Mouse (Mus musculus) brain, embryonic 14.5 days (tissue): ENCODE data around the gene Hdlbp. TPM values are rescaled to one million over a fixed set of nuclear protein-coding genes. Genes with fewer than 3 reads are reported as not detected.
"Not testable (repeated sequence)": the region's sequence is repeated elsewhere in the genome, so short reads cannot be mapped to it uniquely, and the experiment has no call there.

ENCODE experiments used
- DNase-seq: peaks from one replicate; pipeline ENCODE4 v3.0.0-alpha.2; 2011; ENCODE audit warnings: low read depth
- CTCF ChIP-seq: fragments of 200-500 bp; IDR thresholded peaks from 2 replicates; pipeline ENCODE4 v1.5.1; 2012; ENCODE audit warnings: inconsistent platforms, mild to moderate bottlenecking, moderate library complexity, borderline replicate concordance; ENCODE audit not compliant: insufficient read depth, insufficient read length; ENCODE audit errors: extremely low read depth
- POLR2A ChIP-seq: fragments of 200-500 bp; IDR thresholded peaks from 2 replicates; pipeline ENCODE4 v1.6.1; 2012; ENCODE audit warnings: mild to moderate bottlenecking, inconsistent platforms, borderline replicate concordance; ENCODE audit not compliant: poor library complexity, insufficient read depth, insufficient read length, severe bottlenecking; ENCODE audit errors: extremely low read depth
- polyA plus RNA-seq: library from polyadenylated mRNA; depleted of rRNA; stranded (reverse); fragments of >200 nt; gene quantifications from 2 replicates; pipeline ENCODE4 v1.2.3, GENCODE M21; 2012; rRNA removed

Hdlbp gene
- polyA plus RNA-seq: 70.3 and 90.6 TPM in 2 replicates

DNA sequence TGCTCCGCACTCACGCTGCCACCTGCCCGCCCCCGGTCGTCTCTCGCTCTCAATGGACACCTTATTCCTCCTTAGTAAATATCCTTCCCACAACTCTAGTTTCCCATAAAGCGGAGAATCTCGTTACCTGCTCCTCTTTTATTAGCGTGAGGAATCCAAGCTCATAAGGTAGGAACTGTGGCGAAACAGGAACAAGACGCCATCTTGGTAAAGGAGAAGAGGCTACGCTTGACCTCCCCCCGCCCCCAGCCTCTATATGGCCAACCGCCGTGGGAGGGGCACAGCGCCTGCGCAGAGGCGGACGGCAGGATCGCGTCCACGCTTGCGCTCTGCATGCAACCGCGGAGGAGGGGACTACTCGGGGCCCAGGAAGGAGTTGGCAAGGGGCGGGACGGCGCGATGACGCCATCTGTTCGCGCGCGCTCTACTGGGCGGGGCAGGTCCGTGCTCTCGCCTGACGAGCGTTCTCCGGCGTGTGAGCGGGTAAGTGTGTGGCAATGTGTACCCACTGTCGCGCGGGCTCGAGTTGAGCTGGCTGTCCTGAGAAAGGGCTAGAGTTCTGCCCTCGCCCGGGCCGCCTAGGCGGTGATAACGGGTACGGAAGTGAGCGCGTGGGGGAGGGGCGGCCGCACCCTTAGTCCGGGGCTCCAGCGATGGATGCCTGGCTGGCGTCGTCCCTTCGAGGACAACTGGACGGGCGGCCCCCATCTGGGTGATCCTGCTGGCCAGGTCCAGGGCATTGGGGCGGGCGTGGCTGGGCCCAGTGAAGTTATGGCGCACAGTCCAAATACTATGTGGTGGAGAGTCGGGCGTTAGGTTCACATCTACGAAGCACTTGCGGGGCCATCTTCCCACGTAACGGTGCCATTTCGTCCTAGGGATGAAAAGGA, at the start of gene Hdlbp:
Gene Hdlbp, minus strand, starts transcription at position 230 of the 890 bp plus-strand sequence.
- TF ChIP-seq CTCF (no peak), POLR2A (peak; percentile 74; the same call in 1 of the 2 replicates)
- DNase-seq: peak; percentile 100

DNA sequence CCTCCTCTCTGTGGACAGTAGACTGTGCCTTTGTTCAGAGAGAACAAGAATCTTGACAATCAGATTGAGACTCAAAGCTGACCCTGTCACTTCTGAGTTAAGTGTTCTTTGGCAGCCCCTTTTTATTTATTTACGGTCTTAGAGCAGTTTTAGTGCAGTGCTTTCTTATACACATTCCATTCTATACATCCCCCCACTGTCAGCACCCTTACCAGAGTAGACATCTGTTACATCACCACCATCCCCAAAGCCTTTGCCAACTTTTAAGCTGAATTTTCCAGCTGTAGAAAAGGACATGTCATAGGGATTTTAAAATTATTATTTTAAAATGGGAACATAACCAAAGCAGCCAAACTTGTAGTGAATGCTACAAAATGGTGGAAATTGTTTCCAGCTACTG, 43.7 kb upstream of the Hdlbp start:
- no peak for TF ChIP-seq POLR2A
- no peak for DNase-seq

DNA sequence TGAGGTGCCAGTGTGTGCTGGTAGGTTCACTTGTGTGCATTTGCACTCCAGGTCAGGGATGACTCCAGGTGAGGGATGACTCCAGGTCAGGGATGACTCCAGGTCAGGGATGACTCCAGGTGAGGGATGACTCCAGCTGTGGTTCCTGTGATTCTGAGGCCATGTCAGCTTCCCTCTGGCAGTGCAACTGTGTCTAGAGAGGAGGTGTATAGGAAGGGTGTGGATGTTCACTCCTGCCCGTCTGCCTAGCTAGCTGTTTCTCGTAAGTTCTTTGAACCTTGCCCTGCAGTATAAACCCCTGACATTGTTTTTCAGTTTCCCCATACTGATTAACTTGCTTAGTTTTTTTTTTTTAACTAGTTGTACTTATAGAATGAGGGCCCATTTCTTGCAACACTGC, 42.9 kb upstream of the Hdlbp start:
- DNase-seq: no peak
- TF ChIP-seq CTCF (no peak), POLR2A (no peak)

DNA sequence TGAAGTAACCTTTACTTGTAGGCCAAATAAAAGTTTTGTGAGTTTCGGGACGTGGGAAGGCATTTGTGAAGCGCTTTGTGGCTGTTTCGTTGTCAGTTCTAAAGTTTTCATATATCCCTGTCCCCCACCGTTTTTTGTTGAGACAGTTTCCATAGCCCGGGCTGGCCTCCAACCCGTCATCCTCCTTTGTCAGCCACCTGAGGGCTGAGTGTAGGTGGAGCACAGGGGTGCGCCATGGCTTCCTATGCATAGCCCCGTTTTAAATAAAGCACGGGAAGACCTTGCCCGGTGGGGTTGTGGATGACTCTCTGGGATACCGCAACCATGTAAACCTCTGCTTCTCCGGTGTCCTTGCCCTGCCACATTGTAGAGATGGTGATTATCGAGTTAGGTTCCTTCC, 34.6 kb upstream of the Hdlbp start:
- DNase-seq: no peak
- TF ChIP-seq POLR2A: no peak
- TF ChIP-seq CTCF: no peak

DNA sequence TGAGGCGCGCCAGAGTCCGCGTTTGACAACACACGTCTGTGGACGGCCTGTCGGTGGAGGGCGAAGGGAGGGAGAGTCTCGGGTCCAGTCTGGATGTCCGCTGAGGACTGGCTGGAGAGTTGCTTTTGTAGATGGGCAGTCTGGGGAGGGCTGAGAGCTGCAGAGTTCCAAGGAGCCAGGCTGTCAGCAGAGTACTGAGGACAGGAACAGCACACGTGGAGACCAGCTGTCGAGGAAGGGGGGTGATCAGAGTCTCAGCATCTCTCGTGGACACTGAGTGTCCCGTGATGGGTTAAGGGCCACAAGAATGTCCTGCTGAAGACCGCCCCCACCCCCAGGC, 33.7 kb upstream of the Hdlbp start:
- TF ChIP-seq CTCF: no peak
- no peak for TF ChIP-seq POLR2A
- no peak for DNase-seq

DNA sequence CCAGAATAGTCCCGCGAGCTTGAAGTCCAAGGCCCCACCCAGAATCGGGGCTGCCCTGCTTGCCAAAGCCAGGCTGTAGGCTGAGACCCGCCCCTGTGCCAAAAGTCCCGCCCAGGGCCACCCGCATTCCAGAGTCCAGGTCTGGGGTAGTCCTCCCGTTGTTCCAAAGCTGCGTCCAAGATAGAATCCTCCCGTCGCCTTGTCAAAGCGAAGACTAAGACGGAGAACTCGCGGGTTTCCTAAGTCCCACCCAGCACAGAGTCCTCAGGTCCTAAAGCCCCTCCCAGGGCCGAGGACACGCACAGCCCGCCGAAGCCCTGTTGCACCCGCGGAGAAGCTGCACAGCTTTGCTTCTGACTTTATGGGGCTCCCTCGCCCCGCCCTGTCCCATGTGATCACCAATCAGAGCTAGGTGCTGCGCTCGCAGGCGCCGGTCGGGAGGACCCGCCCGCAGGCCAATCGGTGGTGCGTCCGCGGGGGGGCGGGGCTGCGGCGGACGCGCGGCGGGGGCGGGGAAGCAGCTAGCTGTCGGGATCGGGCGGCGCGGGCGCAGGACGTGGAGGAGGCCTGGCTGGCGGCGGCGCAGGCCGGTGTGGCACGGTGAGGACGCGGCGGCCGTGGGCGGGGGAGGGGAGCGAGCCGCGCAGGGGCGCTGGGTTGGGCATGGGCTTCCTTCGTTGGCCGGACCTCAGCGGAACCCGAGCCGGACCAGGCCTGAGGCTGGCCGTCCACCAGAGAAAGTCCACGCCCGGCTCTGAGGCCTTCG, 33.2 kb upstream of the Hdlbp start, which contains the start of gene Farp2:
Gene Farp2, plus strand, starts transcription at position 495 of the 766 bp plus-strand sequence.
- peak; percentile 51 for TF ChIP-seq POLR2A
- TF ChIP-seq CTCF: no peak
- peak; percentile 96 for DNase-seq

DNA sequence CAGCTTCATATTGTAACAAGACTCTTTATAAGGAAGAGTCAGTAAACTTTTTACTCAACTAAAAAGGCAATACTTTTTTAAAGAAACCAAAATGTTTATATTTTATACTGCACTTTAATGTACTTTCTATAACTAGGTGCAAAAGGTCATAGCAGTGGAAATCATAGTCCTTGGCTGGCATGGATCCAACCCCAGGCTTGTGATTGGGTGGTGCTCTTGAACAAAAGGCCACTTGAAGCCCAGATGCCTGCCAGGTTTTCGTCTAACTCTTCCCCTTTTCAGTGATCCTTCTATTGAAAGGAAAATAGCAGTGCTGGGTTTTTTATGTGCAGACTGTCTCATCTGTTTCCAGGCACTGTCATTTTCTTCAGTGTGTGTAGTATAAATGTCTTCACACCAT, 30.0 kb upstream of the Hdlbp start:
- DNase-seq: not testable (repeated sequence)

DNA sequence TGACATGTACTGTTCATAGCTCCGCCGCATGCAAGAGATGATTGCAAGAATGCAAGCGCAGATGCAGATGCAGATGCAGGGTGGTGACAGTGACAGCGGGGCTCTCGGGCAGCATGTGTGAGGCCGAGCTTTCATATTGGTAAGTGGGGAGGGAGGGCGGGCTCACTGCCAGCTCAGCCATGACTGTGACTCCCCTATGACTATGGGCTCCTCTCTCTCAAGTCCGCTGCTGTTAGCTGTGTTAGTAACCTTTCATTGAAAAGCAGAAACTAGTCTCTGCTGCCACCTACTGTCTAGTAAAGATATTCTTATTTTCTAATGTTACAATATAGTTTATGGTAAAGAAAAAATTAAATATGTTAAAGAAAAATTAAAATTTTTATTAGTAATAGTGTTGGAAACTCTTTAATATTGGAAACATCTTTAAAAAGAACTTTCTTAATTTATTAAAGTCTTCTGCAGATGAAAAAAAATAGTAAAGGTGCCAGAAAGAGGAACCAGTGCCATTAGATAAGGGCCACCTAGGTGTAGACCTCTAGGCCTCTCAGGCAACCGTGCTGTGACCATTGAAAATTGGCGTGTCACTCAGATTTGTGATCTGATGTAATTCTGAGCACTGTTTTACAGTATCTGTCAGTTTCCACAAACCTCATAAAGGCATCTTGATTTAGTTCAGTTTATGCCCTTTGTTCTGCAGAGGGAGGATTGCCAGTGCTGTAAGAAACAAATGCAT, 28.5 kb upstream of the Hdlbp start:
- no peak for TF ChIP-seq POLR2A
- TF ChIP-seq CTCF: peak; percentile 39; the same call in 1 of the 2 replicates
- DNase-seq: peak; percentile 85

DNA sequence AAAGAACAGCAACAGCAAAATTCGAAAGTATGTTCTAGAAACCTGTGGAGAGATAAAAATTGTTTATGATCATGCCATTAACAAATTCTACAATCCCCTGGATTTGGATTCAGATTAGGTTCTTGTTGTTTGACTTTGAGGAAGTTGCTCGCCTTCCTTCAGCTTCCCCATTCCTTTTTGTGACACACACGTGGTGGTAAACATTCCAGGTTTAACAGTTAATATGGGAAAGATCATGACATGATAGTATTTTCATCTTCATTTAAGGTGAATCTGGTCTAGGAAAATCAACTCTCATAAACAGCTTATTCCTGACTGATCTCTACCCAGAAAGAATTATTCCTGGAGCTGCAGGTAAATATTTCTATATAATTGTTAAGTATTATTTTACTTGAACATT, 16.7 kb upstream of the Hdlbp start:
- DNase-seq: no peak
- no peak for TF ChIP-seq CTCF
- no peak for TF ChIP-seq POLR2A

DNA sequence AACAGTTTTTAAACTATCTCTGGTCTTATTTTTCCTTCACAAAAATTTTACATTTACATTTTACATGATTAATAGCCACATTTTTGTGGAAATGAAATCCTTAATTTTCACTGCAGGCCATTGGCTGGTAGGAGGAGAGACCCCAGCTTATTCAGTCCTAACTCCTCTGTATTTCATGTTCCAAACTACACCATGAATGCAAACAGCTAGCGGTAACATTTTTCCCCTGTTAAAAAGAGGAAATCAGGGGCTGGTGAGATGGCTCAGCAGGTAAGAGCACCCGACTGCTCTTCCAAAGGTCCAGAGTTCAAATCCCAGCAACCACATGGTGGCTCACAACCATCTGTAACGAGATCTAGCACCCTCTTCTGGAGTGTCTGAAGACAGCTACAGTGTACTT, 7.7 kb upstream of the Hdlbp start:
- not testable (repeated sequence) for DNase-seq

DNA sequence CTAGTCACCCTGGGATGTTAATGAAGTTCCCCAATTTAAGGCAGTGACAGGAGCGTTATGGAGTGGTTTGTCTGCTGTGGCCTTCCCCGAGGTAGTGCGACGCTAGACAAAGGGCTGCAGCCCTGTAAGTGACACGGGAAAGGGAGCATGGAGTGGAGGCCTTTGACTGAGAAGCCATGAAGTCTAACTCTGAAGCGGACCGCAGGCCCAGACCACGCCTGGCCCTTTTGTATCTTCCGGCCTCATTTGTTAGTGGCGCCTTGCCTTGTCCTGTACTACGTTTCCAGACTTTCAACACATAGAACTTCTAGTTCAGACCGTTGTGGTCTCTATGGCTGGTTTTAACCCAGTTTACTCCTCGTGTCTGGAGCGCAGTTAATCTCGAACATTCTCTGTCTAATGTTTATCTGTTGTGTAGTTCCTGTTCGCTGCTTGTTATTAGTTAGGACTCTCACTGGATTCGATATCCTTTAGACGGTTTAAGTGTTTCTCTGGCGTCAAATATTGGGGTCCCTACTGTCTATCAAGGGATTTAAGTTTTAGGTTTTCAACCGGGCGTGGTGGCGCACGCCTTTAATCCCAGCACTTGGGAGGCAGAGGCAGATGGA, 965 bp upstream of the Hdlbp start:
- DNase-seq: no peak
- TF ChIP-seq CTCF (no peak), POLR2A (no peak)
